ENCODE assay signal across 23 mouse cellular contexts in genomic region chrX:77555985-77556384, GRCm38 (mm10).
"Had no signal": no experiment of that assay in that cellular context is flagged by ENCODE, and none has a peak within 500 bp of the region (broad histone marks: within the 10 kb centered on the region; RNA-seq: fewer than 3 reads in every experiment).

No protein-coding gene starts in this region.

- ATAC-seq: intestine, embryonic 16.5 days; midbrain, embryonic 13.5 days; midbrain, embryonic 16.5 days had no signal

- H3K4me3 ChIP-seq: kidney, embryonic 15.5 days; limb, embryonic 12.5 days; limb, embryonic 15.5 days; liver, embryonic 15.5 days; megakaryocyte, embryonic 14.5 days; midbrain, embryonic 10.5 days; midbrain, embryonic 13.5 days; myocyte; neural tube, embryonic 13.5 days; stomach, embryonic 15.5 days had no signal

- H3K9me3 ChIP-seq: kidney, embryonic 15.5 days; limb, embryonic 12.5 days; limb, embryonic 15.5 days; liver, embryonic 15.5 days; midbrain, embryonic 13.5 days; neural tube, embryonic 13.5 days; stomach, embryonic 15.5 days had no signal

- H3K4me1 ChIP-seq: kidney, embryonic 15.5 days; limb, embryonic 12.5 days; liver, embryonic 15.5 days; midbrain, embryonic 10.5 days; midbrain, embryonic 13.5 days; neural tube, embryonic 13.5 days; stomach, embryonic 15.5 days had no signal

- DNase-seq: kidney, adult 8-10 months; kidney, postnatal 10 days; kidney, postnatal 36 days; left cerebral cortex, postnatal 4 days; lung, embryonic 14.5 days; lung, postnatal 10 days; lung, postnatal 4 days; retina, postnatal 1 day; right cerebral cortex, postnatal 25 days; spleen, adult 18-20 months; thymus, postnatal 25 days had no signal

- H3K4me2 ChIP-seq: kidney, embryonic 15.5 days; limb, embryonic 12.5 days; limb, embryonic 15.5 days; liver, embryonic 15.5 days; lung, embryonic 14.5 days; midbrain, embryonic 13.5 days; neural tube, embryonic 13.5 days; stomach, embryonic 15.5 days had no signal

- H3K9ac ChIP-seq: kidney, embryonic 15.5 days; limb, embryonic 12.5 days; limb, embryonic 15.5 days; liver, embryonic 15.5 days; lung, embryonic 14.5 days; midbrain, embryonic 13.5 days; neural tube, embryonic 13.5 days; stomach, embryonic 15.5 days had no signal

- H3K36me3 ChIP-seq: limb, embryonic 12.5 days; limb, embryonic 15.5 days; liver, embryonic 15.5 days; midbrain, embryonic 13.5 days; neural tube, embryonic 13.5 days; stomach, embryonic 15.5 days had no signal

- H3K27ac ChIP-seq: kidney, embryonic 15.5 days; limb, embryonic 12.5 days; limb, embryonic 15.5 days; liver, embryonic 15.5 days; midbrain, embryonic 10.5 days; midbrain, embryonic 13.5 days; neural tube, embryonic 13.5 days; stomach, embryonic 15.5 days had no signal

- H3K27me3 ChIP-seq: kidney, embryonic 15.5 days; limb, embryonic 12.5 days; limb, embryonic 15.5 days; liver, embryonic 15.5 days; midbrain, embryonic 13.5 days; neural tube, embryonic 13.5 days; stomach, embryonic 15.5 days had no signal
